Mouse (Mus musculus) frontal cortex, postnatal 14 days (tissue): ENCODE results near the gene Ano1.

Experiments
- DNase-seq, 2 experiments: peaks; one replicate each; pipeline ENCODE4 v3.0.0; 2022; ENCODE audit warnings: low spot score in 2 of 2

The Ano1 gene

GRCm38 (mm10) chr7:144751833-144752232, at the start of gene Ano1:
Ano1 (minus strand) TSS chr7:144751974.
- no peak for DNase-seq

- peak in 1 of 2 experiments; percentile 20 for DNase-seq
Measured at GRCm38 (mm10) chr7:144798471-144798870, 46.7 kb upstream of the Ano1 start.

- no peak for DNase-seq
Measured at GRCm38 (mm10) chr7:144796986-144797735, 45.4 kb upstream of the Ano1 start.

- DNase-seq, result no peak
Measured at GRCm38 (mm10) chr7:144795976-144796474, 44.3 kb upstream of the Ano1 start.

GRCm38 (mm10) chr7:144793296-144793695, 41.5 kb upstream of the Ano1 start:
- no peak for DNase-seq

GRCm38 (mm10) chr7:144791426-144791825, 39.7 kb upstream of the Ano1 start:
- DNase-seq, result no peak

- no peak for DNase-seq
Measured at GRCm38 (mm10) chr7:144789601-144790556, 38.1 kb upstream of the Ano1 start.

GRCm38 (mm10) chr7:144788631-144789030, 36.9 kb upstream of the Ano1 start:
- no peak for DNase-seq

GRCm38 (mm10) chr7:144787501-144787900, 35.7 kb upstream of the Ano1 start:
- no peak for DNase-seq

- no peak for DNase-seq
Measured at GRCm38 (mm10) chr7:144786571-144786970, 34.8 kb upstream of the Ano1 start.

- no peak for DNase-seq
Measured at GRCm38 (mm10) chr7:144784176-144784575, 32.4 kb upstream of the Ano1 start.

- no peak for DNase-seq
Measured at GRCm38 (mm10) chr7:144782402-144782801, 30.6 kb upstream of the Ano1 start.

- DNase-seq, result no peak
Measured at GRCm38 (mm10) chr7:144781337-144781736, 29.6 kb upstream of the Ano1 start.

GRCm38 (mm10) chr7:144780190-144780589, 28.4 kb upstream of the Ano1 start:
- no peak for DNase-seq

- no peak for DNase-seq
Measured at GRCm38 (mm10) chr7:144779691-144780090, 27.9 kb upstream of the Ano1 start.

GRCm38 (mm10) chr7:144777805-144778204, 26.0 kb upstream of the Ano1 start:
- no peak for DNase-seq

- DNase-seq, result peak; percentile 53 to 83
Measured at GRCm38 (mm10) chr7:144775804-144776447, 24.2 kb upstream of the Ano1 start.

- no peak for DNase-seq
Measured at GRCm38 (mm10) chr7:144775214-144775613, 23.4 kb upstream of the Ano1 start.

- DNase-seq, result no peak
Measured at GRCm38 (mm10) chr7:144774283-144774682, 22.5 kb upstream of the Ano1 start.

- no peak for DNase-seq
Measured at GRCm38 (mm10) chr7:144770116-144770515, 18.3 kb upstream of the Ano1 start.

GRCm38 (mm10) chr7:144769434-144770080, 17.8 kb upstream of the Ano1 start:
- no peak for DNase-seq
